Mouse (Mus musculus): ENCODE results near the gene Ctnnb1. TPM values are rescaled to one million over a fixed set of nuclear protein-coding genes. Genes with fewer than 3 reads are reported as not detected.

Gene Ctnnb1
- 439 and 610 TPM in 2 replicates for polyA plus RNA-seq (2012; rRNA removed)

GRCm38 (mm10) chr9:120929081-120929480 is at the start of gene Ctnnb1:
Ctnnb1 (plus strand) TSS chr9:120929216.

